Mouse (Mus musculus) lung, postnatal 10 days (tissue): ENCODE results near the gene Stag1.

Experiments used
- DNase-seq: peaks from one replicate; pipeline ENCODE4 v3.0.0; 2021

Gene Stag1

GRCm38 (mm10) chr9:100605985-100606554 is 8.5 kb downstream of the Stag1 start:
- peak; percentile 65 for DNase-seq

DNA sequence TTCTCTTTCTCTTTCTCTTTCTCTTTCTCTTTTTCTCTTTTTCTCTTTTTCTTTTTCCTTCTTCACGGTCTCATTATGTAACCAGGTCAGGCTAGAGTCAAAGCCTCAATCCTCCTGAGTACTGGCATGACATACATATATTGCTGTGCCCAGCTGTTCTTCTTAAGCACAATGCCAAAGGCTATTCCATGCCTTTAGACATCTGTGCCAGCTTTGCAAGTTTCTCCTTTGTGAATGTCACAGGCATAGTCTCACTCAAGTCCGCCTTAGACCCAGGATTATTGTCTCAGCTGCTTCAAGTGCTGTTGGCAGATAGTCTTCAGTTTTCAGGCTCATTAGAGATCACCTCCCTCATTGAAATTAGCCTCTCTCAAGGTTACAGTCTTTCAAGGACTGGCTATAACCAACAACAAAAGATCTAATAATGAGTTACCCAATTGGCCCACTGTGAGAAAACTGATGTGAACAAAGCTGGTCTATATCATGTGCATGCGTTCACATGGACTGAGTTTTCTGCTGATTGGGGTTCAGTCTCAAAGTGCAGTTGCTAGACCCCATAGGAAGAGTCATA is 16.0 kb downstream of the Stag1 start:
- DNase-seq, result no peak

- DNase-seq, result peak; percentile 43
These were observed 19.3 kb downstream of the Stag1 start for GRCm38 (mm10) chr9:100616947-100617346.

DNA sequence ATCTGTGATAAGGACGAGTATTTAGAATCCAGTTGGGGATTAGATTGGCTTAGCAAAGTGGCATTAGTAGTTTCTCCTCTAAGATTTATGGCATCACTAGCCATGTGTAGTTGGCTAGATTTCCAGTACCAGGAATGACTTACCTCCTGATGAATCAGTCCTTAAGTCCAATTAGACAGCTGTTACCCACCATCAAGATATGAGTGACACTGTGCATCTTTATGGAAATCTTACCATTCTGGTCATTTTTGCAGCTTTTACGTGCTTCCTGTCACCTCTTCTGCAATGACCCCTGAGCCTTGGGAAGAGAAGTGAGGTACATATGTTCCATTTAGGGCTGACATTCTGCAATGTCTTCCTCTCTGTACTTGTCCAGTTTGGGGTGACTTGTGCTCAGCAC is 28.7 kb downstream of the Stag1 start:
- DNase-seq, result no peak

DNA sequence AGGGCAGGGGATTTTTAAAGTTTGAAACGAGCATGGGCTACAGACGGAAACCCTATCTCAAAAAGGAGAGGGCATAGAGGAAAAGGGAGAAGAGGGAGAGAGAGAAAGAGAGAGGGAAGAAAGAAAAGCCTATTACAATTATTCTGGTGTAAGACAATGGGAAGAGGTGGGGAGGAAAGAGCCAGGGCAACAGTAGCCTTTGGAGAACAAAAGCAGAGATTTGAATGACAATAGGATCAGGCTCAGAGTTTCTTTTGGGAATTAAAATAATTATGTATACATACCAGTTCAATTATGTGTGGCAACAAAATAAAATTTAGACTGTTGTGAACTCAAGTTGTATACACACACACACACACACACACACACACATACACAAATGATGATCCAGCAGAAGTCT is 43.2 kb downstream of the Stag1 start:
- no peak for DNase-seq

- no peak for DNase-seq
These were observed 43.9 kb downstream of the Stag1 start for GRCm38 (mm10) chr9:100641391-100642085.

- DNase-seq, result no peak
These were observed 44.7 kb downstream of the Stag1 start for GRCm38 (mm10) chr9:100642186-100642839.

DNA sequence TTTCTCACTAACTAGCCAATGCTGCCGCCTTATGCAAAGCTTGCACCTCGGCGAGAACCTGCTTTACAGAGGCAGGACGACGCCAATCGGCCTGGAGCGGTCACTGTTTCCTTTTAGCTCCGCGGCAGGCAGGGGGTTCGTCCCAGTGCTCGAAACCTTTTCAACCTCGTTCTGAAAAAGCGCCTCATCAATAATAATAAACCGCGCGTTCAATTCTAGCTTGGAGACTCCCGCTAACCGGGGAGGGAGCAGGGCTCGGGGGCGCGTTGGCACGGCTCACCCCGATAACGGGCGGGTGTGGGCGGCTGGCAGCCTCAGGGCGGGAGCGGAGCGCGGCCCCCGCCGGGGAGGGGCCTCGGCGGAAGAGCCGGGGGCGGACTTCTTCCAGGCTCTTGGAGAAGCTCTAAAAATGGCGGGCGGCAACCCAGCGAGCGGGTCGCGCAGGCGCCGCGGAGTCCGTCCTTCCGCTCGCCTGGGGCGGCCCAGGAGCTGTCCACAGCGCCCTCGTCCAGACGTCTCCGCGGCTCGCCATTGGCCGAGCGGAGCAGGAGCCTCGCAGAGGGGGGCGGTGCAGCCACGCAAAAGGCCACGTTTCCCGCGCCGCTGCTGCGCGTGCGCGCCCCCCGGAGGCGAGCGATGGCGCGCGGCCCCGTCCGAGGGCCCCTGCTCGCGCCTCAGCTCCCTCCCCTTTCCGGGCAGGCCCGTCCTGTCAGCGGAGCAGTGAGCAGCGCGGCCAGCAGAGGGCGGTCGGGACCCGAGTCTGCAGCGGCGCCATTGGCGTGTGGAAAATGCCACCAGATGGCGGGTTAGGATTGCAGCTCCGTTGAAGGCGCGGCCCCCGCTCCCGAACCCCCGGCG is 45.5 kb downstream of the Stag1 start:
- peak; percentile 99 for DNase-seq

GRCm38 (mm10) chr9:100644071-100644771 is 46.6 kb downstream of the Stag1 start:
- DNase-seq, result peak; percentile 77

- DNase-seq, result no peak
These were observed 47.7 kb downstream of the Stag1 start for GRCm38 (mm10) chr9:100645026-100645940.

GRCm38 (mm10) chr9:100646276-100646675 is 48.7 kb downstream of the Stag1 start:
- DNase-seq, result no peak

GRCm38 (mm10) chr9:100647774-100648323 is 50.3 kb downstream of the Stag1 start:
- DNase-seq, result no peak

GRCm38 (mm10) chr9:100654104-100654503 is 56.5 kb downstream of the Stag1 start:
- DNase-seq, result no peak

- DNase-seq, result no peak
These were observed 58.5 kb downstream of the Stag1 start for GRCm38 (mm10) chr9:100656058-100656457.

- no peak for DNase-seq
These were observed 63.0 kb downstream of the Stag1 start for GRCm38 (mm10) chr9:100660587-100660986.

DNA sequence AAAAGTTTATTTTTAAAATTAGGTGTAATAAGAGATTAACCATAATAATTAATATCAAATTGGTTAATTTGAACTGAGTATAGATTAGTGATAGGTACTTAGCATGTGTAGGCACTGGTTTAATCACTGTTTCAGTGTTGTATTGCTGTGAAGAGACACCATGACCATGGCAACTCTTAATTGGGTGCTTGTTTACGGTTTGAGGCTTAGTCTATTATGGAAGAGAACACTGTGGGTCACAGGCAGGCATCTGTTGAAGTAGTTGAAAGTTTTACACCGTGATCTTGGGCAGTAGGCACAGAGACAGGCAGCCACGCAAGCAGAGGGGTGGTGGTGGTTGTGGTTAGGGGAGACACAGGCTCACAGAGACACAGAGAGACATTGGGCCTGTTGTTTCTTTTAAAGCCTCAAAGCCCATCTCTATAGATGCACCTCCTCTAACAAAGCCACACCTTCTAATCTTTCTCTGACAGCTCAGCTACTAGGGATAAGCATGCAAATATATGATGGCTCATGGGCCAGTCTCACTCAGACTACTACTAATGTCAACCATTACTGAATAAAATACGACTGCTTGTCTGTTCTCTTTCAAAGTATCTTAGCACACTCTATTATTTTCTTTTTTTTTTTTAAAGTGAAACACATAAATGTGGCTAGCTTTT is 66.0 kb downstream of the Stag1 start:
- no peak for DNase-seq

DNA sequence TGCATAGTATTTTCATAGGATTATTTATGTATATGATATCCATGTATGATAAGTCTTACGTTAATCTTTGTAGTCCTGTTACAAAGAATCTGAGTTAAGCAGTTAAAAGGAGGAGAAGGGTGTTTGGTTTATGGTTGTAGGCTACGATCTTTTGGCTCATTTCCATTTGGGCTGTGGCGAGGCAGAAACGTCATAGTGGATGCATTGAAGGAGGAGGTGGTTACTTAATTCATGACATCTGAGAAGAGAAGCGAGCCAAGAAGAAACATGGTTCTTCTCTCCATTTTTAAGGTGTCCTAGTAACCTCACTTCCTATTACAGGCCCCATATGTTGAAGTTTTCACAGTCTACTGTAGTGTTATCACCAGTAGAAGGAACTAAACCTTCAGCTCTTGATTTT is 72.6 kb downstream of the Stag1 start:
- no peak for DNase-seq

DNA sequence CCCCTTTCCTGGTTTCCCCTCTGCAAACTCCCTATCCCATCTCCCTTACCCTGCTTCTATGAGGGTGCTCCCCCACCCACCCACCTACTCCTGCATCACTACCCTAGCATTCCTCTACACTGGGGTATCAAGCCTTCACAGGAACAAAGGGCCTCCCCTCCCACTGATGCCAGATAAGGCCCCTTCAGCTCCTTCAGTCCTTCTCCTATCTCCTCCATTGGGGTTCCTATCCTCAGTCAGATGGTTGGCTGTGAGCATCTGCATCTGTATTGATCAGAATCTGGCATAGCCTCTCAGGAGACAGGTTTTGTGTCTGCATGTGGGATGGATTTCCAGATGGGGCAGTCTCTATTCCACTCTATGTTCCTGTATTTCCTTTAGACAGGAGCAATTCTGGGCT is 81.4 kb downstream of the Stag1 start:
- no peak for DNase-seq

- DNase-seq, result no peak
These were observed 84.7 kb downstream of the Stag1 start for GRCm38 (mm10) chr9:100682285-100682684.

DNA sequence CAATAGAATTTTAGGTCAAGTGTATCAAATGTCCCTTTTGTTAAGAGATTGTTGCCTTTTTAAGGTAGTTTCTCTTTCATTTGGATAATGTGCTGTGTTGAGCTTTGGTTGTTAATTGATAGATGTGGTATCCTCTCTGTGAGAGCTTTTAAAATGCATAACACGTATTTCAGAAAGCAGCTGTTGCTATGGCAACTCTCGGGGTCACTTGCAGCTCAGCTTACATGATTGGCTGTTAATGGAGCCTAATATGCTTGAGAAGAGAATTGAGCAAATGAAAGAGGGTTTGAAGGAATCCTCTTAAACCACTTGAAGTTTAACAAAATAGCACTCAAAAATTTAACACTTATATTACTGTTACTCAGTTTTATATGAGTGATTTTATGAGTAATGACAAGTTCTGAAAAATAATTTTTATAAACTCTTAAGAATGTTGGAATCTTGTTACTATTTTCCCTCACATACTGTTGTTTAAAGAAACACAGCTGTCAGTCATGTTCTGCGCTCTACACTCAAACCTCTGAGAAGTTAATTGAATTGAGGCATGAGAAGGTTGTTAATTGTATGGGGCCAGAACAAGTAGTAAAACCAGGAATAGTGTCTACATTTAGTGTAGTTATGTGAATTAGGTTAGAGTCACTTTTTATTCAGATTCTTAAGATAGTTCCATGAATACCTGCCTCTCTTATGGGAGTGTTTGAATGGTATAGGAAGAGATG is 88.3 kb downstream of the Stag1 start:
- peak; percentile 61 for DNase-seq
